Mouse (Mus musculus) ES-E14 (cell line): ENCODE data around the gene Zeb2. TPM values are rescaled to one million over a fixed set of nuclear protein-coding genes. Genes with fewer than 3 reads are reported as not detected.

ENCODE experiments used
- DNase-seq: peaks from one replicate; pipeline ENCODE4 v3.0.0-alpha.2; 2013; ENCODE audit warnings: low read depth, low spot score
- H3K27ac ChIP-seq: 2 replicates; pipeline ENCODE4 v1.5.1; 2012; ENCODE audit warnings: low read depth, mild to moderate bottlenecking, low read length, moderate library complexity, mixed read lengths; ENCODE audit not compliant: poor library complexity, insufficient read depth, severe bottlenecking
- H3K36me3 ChIP-seq: 2 replicates; pipeline ENCODE4 v1.6.1; 2012; ENCODE audit warnings: mild to moderate bottlenecking, low read length, moderate library complexity, mixed read lengths; ENCODE audit not compliant: control insufficient read depth, poor library complexity, insufficient read depth, severe bottlenecking
- H3K4me1 ChIP-seq, 2 experiments: fragments of 150-350 bp in 1 of 2; sonication (generic) in 1 of 2; 2 replicates each; pipeline ENCODE4 v1.6.1; 2012; ENCODE audit warnings: low read length in 2 of 2, mild to moderate bottlenecking in 1 of 2, mixed read lengths in 1 of 2; ENCODE audit not compliant: control insufficient read depth in 2 of 2, insufficient read depth in 2 of 2, poor library complexity in 1 of 2
- H3K4me3 ChIP-seq, 2 experiments: fragments of 150-350 bp in 1 of 2; sonication (generic) in 1 of 2; 2 replicates each; pipeline ENCODE4 v1.5.1; 2012; ENCODE audit warnings: low read length in 2 of 2, low read depth in 1 of 2, mild to moderate bottlenecking in 1 of 2, mixed read lengths in 1 of 2; ENCODE audit not compliant: insufficient read depth in 1 of 2, poor library complexity in 1 of 2, severe bottlenecking in 1 of 2
- H3K9ac ChIP-seq: 2 replicates; pipeline ENCODE4 v1.6.1; 2012; ENCODE audit warnings: low read depth, mild to moderate bottlenecking, low read length, mixed read lengths; ENCODE audit not compliant: poor library complexity, insufficient read depth, severe bottlenecking
- H3K9me3 ChIP-seq: fragments of 150-350 bp; sonication (generic); 2 replicates; pipeline ENCODE4 v1.6.1; 2012; ENCODE audit warnings: low read depth, mild to moderate bottlenecking, low read length; ENCODE audit not compliant: control insufficient read depth, insufficient read depth
- CHD2 ChIP-seq: IDR thresholded peaks from 2 replicates; pipeline ENCODE4 v1.6.1; 2014; ENCODE audit warnings: mild to moderate bottlenecking, low read depth, low read length, inconsistent platforms
- HCFC1 ChIP-seq: IDR thresholded peaks from 2 replicates; pipeline ENCODE4 v1.6.1; 2012; ENCODE audit warnings: low read length, inconsistent platforms, borderline replicate concordance; ENCODE audit not compliant: insufficient read depth
- MAFK ChIP-seq: IDR thresholded peaks from 2 replicates; pipeline ENCODE4 v1.6.1; 2014; ENCODE audit warnings: mild to moderate bottlenecking, low read depth, low read length, inconsistent platforms; ENCODE audit not compliant: insufficient read depth
- ZC3H11A ChIP-seq: IDR thresholded peaks from 2 replicates; pipeline ENCODE4 v1.6.1; 2012; ENCODE audit warnings: low read depth, mild to moderate bottlenecking, inconsistent platforms, low read length, borderline replicate concordance
- ZNF384 ChIP-seq: IDR thresholded peaks from 2 replicates; pipeline ENCODE4 v1.6.1; 2012; ENCODE audit warnings: low read depth, low read length, inconsistent platforms
- in situ Hi-C, 2 experiments: fragments of 600-800 bp; cut with MboI; formaldehyde crosslinking; loops; one replicate each; pipeline ENCODE4 v1.15.1; 2025; ENCODE audit warnings: low sequenced_read_pairs in 2 of 2, inconsistent platforms in 1 of 2; ENCODE audit not compliant: unreplicated experiment in 2 of 2
- total RNA-seq: library from RNA; depleted of rRNA; stranded (reverse); fragments of 300-350 nt; gene quantifications from 2 replicates; pipeline ENCODE4 v1.2.3, GENCODE M21; 2012

The Zeb2 gene
- total RNA-seq, 1 experiment: 11.9 TPM

DNA sequence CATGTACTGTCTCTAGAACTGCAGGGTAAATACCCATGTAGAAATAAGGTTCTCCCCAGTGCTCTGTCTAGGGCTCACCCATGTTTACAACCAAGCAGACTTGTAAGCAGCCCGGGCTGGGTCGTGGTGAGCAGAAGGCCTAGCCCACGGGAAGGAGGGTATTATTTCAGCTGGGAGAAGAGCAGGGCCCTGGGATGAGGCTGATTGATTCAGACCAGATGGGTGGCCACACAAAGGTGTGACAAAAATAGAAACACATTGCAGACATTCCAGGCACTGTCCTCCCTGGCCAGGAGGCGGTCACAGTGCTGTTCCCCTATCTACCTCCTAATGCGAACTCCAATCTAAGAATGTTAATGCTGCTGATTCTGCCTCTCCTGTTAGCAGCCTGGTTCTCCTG, 50.1 kb downstream of the Zeb2 start:
- TF ChIP-seq HCFC1: no peak
- TF ChIP-seq ZC3H11A: no peak
- TF ChIP-seq MAFK: no peak
- no peak for TF ChIP-seq CHD2
- TF ChIP-seq ZNF384: no peak

DNA sequence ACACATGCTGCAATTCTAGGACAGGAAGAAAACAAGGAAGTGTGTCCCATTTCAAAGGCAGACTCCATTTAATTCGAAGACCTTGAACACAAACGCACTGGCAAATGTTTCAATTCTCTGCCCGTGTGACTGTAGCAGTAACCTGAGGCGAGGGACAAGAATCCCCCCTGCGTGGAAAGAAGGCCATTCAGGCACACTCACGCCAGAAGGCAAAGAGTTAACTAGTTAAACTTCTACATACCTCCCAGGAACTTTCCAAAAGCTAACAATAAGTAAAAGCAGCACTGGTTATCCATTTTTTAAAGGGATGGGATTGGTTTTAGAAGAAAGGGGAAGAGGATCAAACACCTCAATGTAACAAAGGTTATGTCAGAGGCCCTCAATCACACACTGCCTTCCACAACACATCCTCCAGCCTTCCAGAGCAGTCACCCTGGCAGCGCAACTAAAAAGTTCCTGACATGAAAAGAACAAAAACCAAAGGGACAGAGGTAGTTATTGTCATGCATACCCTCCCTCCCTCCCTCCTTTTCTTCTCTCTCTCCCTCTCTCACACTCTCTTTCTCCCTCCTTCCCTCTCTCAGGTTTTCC, 53.8 kb downstream of the Zeb2 start:
- no peaks in the 10 kb centered on the region for H3K9me3 ChIP-seq
- no peak overlapping the region for H3K27ac ChIP-seq

More for the DNA sequence above, 50.1 kb downstream of the Zeb2 start:
- no peak for DNase-seq
- in situ Hi-C loops: no loop called here
- Histone ChIP-seq H3K9me3 (no peaks in the 10 kb centered on the region), H3K4me3 (no peak overlapping the region), H3K4me1 (no peaks in the 10 kb centered on the region), H3K36me3 (no peaks in the 10 kb centered on the region), H3K9ac (no peak overlapping the region), H3K27ac (no peak overlapping the region)

GRCm38 (mm10) chr2:45062136-45062535, 55.1 kb downstream of the Zeb2 start:
- H3K4me1 ChIP-seq: no peaks in the 10 kb centered on the region
- no peak overlapping the region for H3K27ac ChIP-seq
- in situ Hi-C loops: no loop called here
- no peaks in the 10 kb centered on the region for H3K36me3 ChIP-seq
- TF ChIP-seq MAFK: no peak
- H3K4me3 ChIP-seq: no peak overlapping the region
- H3K9me3 ChIP-seq: no peaks in the 10 kb centered on the region
- DNase-seq: no peak
- no peak overlapping the region for H3K9ac ChIP-seq

More for the DNA sequence above, 53.8 kb downstream of the Zeb2 start:
- Histone ChIP-seq H3K4me3 (no peak overlapping the region), H3K36me3 (no peaks in the 10 kb centered on the region), H3K4me1 (no peaks in the 10 kb centered on the region), H3K9ac (no peak overlapping the region)
- in situ Hi-C loops: no loop called here
- no peak for TF ChIP-seq HCFC1
- no peak for DNase-seq

DNA sequence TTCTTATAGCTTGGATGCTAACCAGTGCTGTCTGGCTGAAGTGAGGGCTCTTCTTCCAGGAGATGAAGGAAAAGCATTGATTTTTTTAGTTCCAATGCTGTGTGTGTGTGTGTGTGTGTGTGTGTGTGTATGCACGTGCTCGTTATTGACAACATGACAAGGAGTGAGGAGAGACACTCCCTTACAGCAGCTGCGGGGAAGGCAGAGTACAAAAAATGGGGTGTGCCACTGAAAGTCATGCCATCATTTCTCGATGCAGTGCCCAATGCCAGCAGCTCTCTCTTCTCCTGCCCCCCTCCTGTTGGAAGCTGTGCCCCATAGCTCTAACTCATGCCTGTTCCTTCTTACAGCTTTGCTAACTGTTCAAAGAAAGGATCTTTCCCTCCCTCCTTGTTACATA, 56.4 kb downstream of the Zeb2 start:
- no peaks in the 10 kb centered on the region for H3K9me3 ChIP-seq
- in situ Hi-C loops: no loop called here
- no peak overlapping the region for H3K4me3 ChIP-seq
- H3K9ac ChIP-seq: no peak overlapping the region
- no peak overlapping the region for H3K27ac ChIP-seq
- H3K4me1 ChIP-seq: no peaks in the 10 kb centered on the region
- H3K36me3 ChIP-seq: no peaks in the 10 kb centered on the region
- DNase-seq: no peak
- TF ChIP-seq ZC3H11A (no peak), MAFK (no peak), ZNF384 (no peak), HCFC1 (no peak), CHD2 (no peak)

DNA sequence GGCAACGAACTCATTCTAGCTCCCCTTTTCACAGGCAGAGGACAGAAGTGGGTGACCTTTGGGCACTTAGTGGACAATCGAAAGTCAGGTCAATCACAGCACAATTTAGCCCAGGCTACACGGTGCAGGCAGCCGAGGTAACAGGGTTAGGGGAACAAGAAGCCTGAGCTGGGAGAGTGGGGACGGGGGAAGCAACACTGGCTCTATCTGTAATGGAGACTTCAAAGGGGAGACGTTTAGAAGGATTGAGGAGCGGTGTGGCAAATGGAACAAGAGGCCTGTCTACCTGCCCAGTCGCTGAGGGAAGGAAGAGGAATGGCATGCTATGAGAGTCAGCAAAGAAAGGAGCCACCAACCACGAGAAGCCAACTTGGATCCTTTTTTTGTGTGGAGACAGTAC, 57.0 kb downstream of the Zeb2 start:
- no peak overlapping the region for H3K27ac ChIP-seq

More for the DNA sequence above, 57.0 kb downstream of the Zeb2 start:
- H3K36me3 ChIP-seq: no peaks in the 10 kb centered on the region
- H3K9me3 ChIP-seq: no peaks in the 10 kb centered on the region
- TF ChIP-seq ZC3H11A: no peak
- no peak for TF ChIP-seq ZNF384
- no peak for TF ChIP-seq MAFK
- no peak for TF ChIP-seq CHD2
- no peak for TF ChIP-seq HCFC1
- no peak overlapping the region for H3K4me3 ChIP-seq
- H3K9ac ChIP-seq: no peak overlapping the region
- no peak for DNase-seq
- in situ Hi-C loops: no loop called here
- no peaks in the 10 kb centered on the region for H3K4me1 ChIP-seq
